Mouse (Mus musculus) frontal cortex, postnatal 14 days (tissue): ENCODE results near the gene Il23a.
"Not testable (repeated sequence)": the region's sequence is repeated elsewhere in the genome, so short reads cannot be mapped to it uniquely, and the experiment has no call there.

ENCODE experiments used
- DNase-seq, 2 experiments: peaks; one replicate each; pipeline ENCODE4 v3.0.0; 2022; ENCODE audit warnings: low spot score in 2 of 2

The Il23a gene

GRCm38 (mm10) chr10:128309654-128310053 lies 11.1 kb upstream of the Il23a start:
- no peak for DNase-seq

- peak; percentile 100 for DNase-seq
These were observed 4.8 kb upstream of the Il23a start, which contains the start of gene Pan2 for GRCm38 (mm10) chr10:128303126-128304021. Pan2 (plus strand) TSS chr10:128303335.

- DNase-seq: no peak
These were observed 4.2 kb upstream of the Il23a start for GRCm38 (mm10) chr10:128302785-128303125.

GRCm38 (mm10) chr10:128302357-128302756 lies 3.8 kb upstream of the Il23a start:
- DNase-seq: no peak

GRCm38 (mm10) chr10:128298243-128298642 lies 309 bp downstream of the Il23a start:
- no peak for DNase-seq

- no peak for DNase-seq
These were observed 930 bp downstream of the Il23a start for GRCm38 (mm10) chr10:128297622-128298021.

- DNase-seq: no peak
These were observed 1.3 kb downstream of the Il23a start for GRCm38 (mm10) chr10:128297221-128297620.

- DNase-seq: no peak
These were observed 2.0 kb downstream of the Il23a start for GRCm38 (mm10) chr10:128296370-128297090.

- DNase-seq: not testable (repeated sequence)
These were observed 8.0 kb downstream of the Il23a start for GRCm38 (mm10) chr10:128290594-128290993.

- peak in 1 of 2 experiments; percentile 33 for DNase-seq
These were observed 14.7 kb downstream of the Il23a start for GRCm38 (mm10) chr10:128283604-128284579.

GRCm38 (mm10) chr10:128282886-128283450 lies 15.6 kb downstream of the Il23a start:
- no peak for DNase-seq

- no peak for DNase-seq
These were observed 16.9 kb downstream of the Il23a start for GRCm38 (mm10) chr10:128281682-128282081.

GRCm38 (mm10) chr10:128280943-128281342 lies 17.6 kb downstream of the Il23a start:
- DNase-seq: no peak

- no peak for DNase-seq
These were observed 20.4 kb downstream of the Il23a start for GRCm38 (mm10) chr10:128278158-128278557.

GRCm38 (mm10) chr10:128275374-128275773 lies 23.2 kb downstream of the Il23a start:
- DNase-seq: not testable (repeated sequence)

- DNase-seq: not testable (repeated sequence)
These were observed 25.6 kb downstream of the Il23a start for GRCm38 (mm10) chr10:128272819-128273439.

- DNase-seq: no peak
These were observed 26.7 kb downstream of the Il23a start for GRCm38 (mm10) chr10:128271883-128272282.

- DNase-seq: no peak
These were observed 27.7 kb downstream of the Il23a start for GRCm38 (mm10) chr10:128270866-128271265.

GRCm38 (mm10) chr10:128270287-128270841 lies 28.2 kb downstream of the Il23a start, which contains the start of gene Stat2:
Stat2 (plus strand) TSS chr10:128270559.
- peak; percentile 94 to 95 for DNase-seq

- no peak for DNase-seq
These were observed 29.2 kb downstream of the Il23a start for GRCm38 (mm10) chr10:128269206-128269910.
